In genomic region chr2:112396649-112397048, GRCm38 (mm10) we compare ENCODE assay signal across 18 mouse cellular contexts. TPM values are rescaled to one million over a fixed set of nuclear protein-coding genes. Genes with fewer than 3 reads are reported as not detected.
DNase-seq lines count a peak whose midpoint lies in the region; ATAC-seq and TF ChIP-seq lines count a peak whose summit lies in the region.
"Had no signal": no experiment of that assay in that cellular context is flagged by ENCODE, and none has a peak within 500 bp of the region (broad histone marks: within the 10 kb centered on the region; RNA-seq: fewer than 3 reads in every experiment).

No protein-coding gene starts in this region.

- H3K36me3 ChIP-seq in heart, embryonic 12.5 days: 0 out of 2 replicates have a peak, but pooled peaks cover 3% of the 10 kb centered on the region
- H3K36me3 ChIP-seq in liver, embryonic 14.5 days (replicated peaks; ENCODE audit: control insufficient read depth, insufficient read depth, low read depth): no peaks in the 10 kb centered on the region
- H3K36me3 ChIP-seq: limb, embryonic 10.5 days; neural tube, embryonic 15.5 days had no signal

- H3K9ac ChIP-seq in heart, embryonic 12.5 days: no peak overlapping the region
- no peak overlapping the region for H3K9ac ChIP-seq in liver, embryonic 14.5 days (replicated peaks)
- H3K9ac ChIP-seq: forebrain, embryonic 13.5 days; neural tube, embryonic 15.5 days had no signal

- no peak overlapping the region for H3K27ac ChIP-seq in heart, embryonic 12.5 days (ENCODE audit: poor library complexity, severe bottlenecking)
- no peak overlapping the region for H3K27ac ChIP-seq in liver, embryonic 14.5 days
- H3K27ac ChIP-seq: forebrain, embryonic 13.5 days; limb, embryonic 10.5 days; neural tube, embryonic 15.5 days had no signal

- H3K9me3 ChIP-seq in heart, embryonic 12.5 days (replicated peaks): no peaks in the 10 kb centered on the region
- H3K9me3 ChIP-seq in liver, embryonic 14.5 days (ENCODE audit: control insufficient read depth, low read length): no peaks in the 10 kb centered on the region
- H3K9me3 ChIP-seq: forebrain, embryonic 13.5 days; limb, embryonic 10.5 days; neural tube, embryonic 15.5 days had no signal

- H3K4me1 ChIP-seq in heart, embryonic 12.5 days (replicated peaks): peaks cover 4% of the 10 kb centered on the region
- H3K4me1 ChIP-seq in liver, embryonic 14.5 days (replicated peaks; ENCODE audit: control insufficient read depth in 2 of 2, insufficient read depth in 2 of 2, low read length in 1 of 2): peaks cover 4 to 7% of the 10 kb centered on the region in 2 experiments
- H3K4me1 ChIP-seq: forebrain, embryonic 13.5 days; limb, embryonic 10.5 days; neural tube, embryonic 15.5 days had no signal

- DNase-seq in heart, adult 18-20 months: no peak
- peak; percentile 47 for DNase-seq in lung, postnatal 25 days (ENCODE audit: low spot score)
- no peak for DNase-seq in lung, postnatal 10 days
- no peak for DNase-seq in liver, embryonic 14.5 days (ENCODE audit: low read depth in 3 of 3, low spot score in 3 of 3)
- no peak for DNase-seq in embryo, embryonic 10.5 days (ENCODE audit: low spot score)
- no peak for DNase-seq in gastrocnemius, postnatal 10 days
- DNase-seq: cerebellum, adult 2 months; gastrocnemius, postnatal 14 days; heart, postnatal 14 days; kidney, adult 18-20 months; kidney, postnatal 25 days; thymus, postnatal 25 days had no signal

- H3K4me3 ChIP-seq in heart, embryonic 12.5 days: no peak overlapping the region
- H3K4me3 ChIP-seq in liver, embryonic 14.5 days (ENCODE audit: insufficient read depth in 1 of 2, low read depth in 2 of 2, low read length in 2 of 2): no peak overlapping the region
- H3K4me3 ChIP-seq: forebrain, embryonic 13.5 days; limb, embryonic 10.5 days; neural tube, embryonic 15.5 days had no signal

- TF ChIP-seq CTCF in liver, embryonic 14.5 days (IDR thresholded peaks at IDR 0.05; ENCODE audit: low read depth): no peak

- no peak for TF ChIP-seq EP300 in liver, embryonic 14.5 days (IDR thresholded peaks at IDR 0.05; ENCODE audit: low read depth)

- ATAC-seq in heart, embryonic 12.5 days (ENCODE audit: insufficient number of reproducible peaks, low FRiP score): peak; percentile 45; the same call in 1 of the 2 replicates
- peak; percentile 33; the same call in 1 of the 2 replicates for ATAC-seq in liver, embryonic 14.5 days (ENCODE audit: insufficient read depth)
- ATAC-seq: forebrain, embryonic 13.5 days; hindbrain, embryonic 16.5 days; midbrain, embryonic 16.5 days had no signal

- WGBS in heart, embryonic 12.5 days: 38% methylated on average over 1 of the region's 1 CpGs
- WGBS in liver, embryonic 14.5 days (ENCODE audit: insufficient replicate concordance): 15% methylated on average over 1 of the region's 1 CpGs

- no peaks in the 10 kb centered on the region for H3K27me3 ChIP-seq in heart, embryonic 12.5 days (replicated peaks)
- no peaks in the 10 kb centered on the region for H3K27me3 ChIP-seq in liver, embryonic 14.5 days (ENCODE audit: control insufficient read depth, insufficient read depth, low read length)
- H3K27me3 ChIP-seq: forebrain, embryonic 13.5 days; neural tube, embryonic 15.5 days had no signal

- no peak overlapping the region for H3K4me2 ChIP-seq in heart, embryonic 12.5 days
- no peak overlapping the region for H3K4me2 ChIP-seq in liver, embryonic 14.5 days (ENCODE audit: low read depth)
- H3K4me2 ChIP-seq: forebrain, embryonic 13.5 days; neural tube, embryonic 15.5 days had no signal

RNA-seq across cellular contexts. Expression of gene Katnbl1, which starts 17.6 kb away (rescaled TPM):
- polyA plus RNA-seq in heart, embryonic 12.5 days (2016; fragmentation: Nextera tagmentation; extraction: Ambion mirVana): 28.1 and 29.3 TPM in 2 replicates
- total RNA-seq in heart, adult 18-20 months (2021): 1 to 10 TPM; 4.2 to 4.4 TPM
- polyA plus RNA-seq in liver, embryonic 14.5 days (2012; rRNA removed): 4.6 and 6.5 TPM in 2 replicates
- polyA plus RNA-seq in liver, embryonic 14.5 days (2014; fragmentation: Nextera tagmentation; extraction: Ambion mirVana): 20.0 and 20.9 TPM in 2 replicates
- 1 to 10 TPM; 7.1 to 9.4 TPM for total RNA-seq in gastrocnemius, postnatal 10 days (2021)

RNA-seq across cellular contexts. Expression of gene Emc4, which starts 28.8 kb away (rescaled TPM):
- polyA plus RNA-seq in heart, embryonic 12.5 days (2016; fragmentation: Nextera tagmentation; extraction: Ambion mirVana): 86.2 and 91.4 TPM in 2 replicates
- total RNA-seq in heart, adult 18-20 months (2021): 10 to 100 TPM; 70.8 to 70.9 TPM
- 22.9 and 26.3 TPM in 2 replicates for polyA plus RNA-seq in liver, embryonic 14.5 days (2012; rRNA removed)
- polyA plus RNA-seq in liver, embryonic 14.5 days (2014; fragmentation: Nextera tagmentation; extraction: Ambion mirVana): 37.4 and 38.1 TPM in 2 replicates
- 10 to 100 TPM; 71.0 to 73.7 TPM for total RNA-seq in gastrocnemius, postnatal 10 days (2021)

RNA-seq across cellular contexts. Expression of gene Emc7, which starts 58.1 kb away (rescaled TPM):
- 18.5 and 18.8 TPM in 2 replicates for polyA plus RNA-seq in heart, embryonic 12.5 days (2016; fragmentation: Nextera tagmentation; extraction: Ambion mirVana)
- total RNA-seq in heart, adult 18-20 months (2021): 10 to 100 TPM; 17.3 TPM
- 4.3 and 5.8 TPM in 2 replicates for polyA plus RNA-seq in liver, embryonic 14.5 days (2012; rRNA removed)
- 13.0 and 13.3 TPM in 2 replicates for polyA plus RNA-seq in liver, embryonic 14.5 days (2014; fragmentation: Nextera tagmentation; extraction: Ambion mirVana)
- total RNA-seq in gastrocnemius, postnatal 10 days (2021): 10 to 100 TPM; 14.0 to 15.2 TPM
